Mouse (Mus musculus) thymus, postnatal 14 days (tissue): ENCODE results near the gene Mad2l2.

Experiments
- DNase-seq: peaks from one replicate; pipeline ENCODE4 v3.0.0; 2021

Gene Mad2l2

DNA sequence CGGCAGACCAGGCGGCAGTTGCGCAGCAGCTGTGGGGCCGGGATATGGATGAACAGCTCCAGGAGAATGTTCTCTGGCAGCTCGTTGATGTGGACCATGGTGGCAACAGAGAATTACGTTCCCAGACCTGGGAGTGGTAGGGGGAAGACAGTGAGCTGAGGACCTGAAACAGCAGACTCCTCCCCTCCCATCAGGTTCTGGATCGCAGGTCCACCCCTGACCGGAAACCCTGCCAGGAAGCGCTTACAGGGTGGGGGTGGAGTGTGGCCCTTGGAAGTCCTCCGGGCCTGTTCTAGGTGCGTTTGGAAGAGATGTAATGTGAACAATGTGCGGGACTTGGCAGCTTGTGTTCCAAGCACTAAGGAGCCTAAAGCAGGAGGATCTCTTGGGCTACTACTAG is 19.4 kb downstream of the Mad2l2 start:
- no peak for DNase-seq

DNA sequence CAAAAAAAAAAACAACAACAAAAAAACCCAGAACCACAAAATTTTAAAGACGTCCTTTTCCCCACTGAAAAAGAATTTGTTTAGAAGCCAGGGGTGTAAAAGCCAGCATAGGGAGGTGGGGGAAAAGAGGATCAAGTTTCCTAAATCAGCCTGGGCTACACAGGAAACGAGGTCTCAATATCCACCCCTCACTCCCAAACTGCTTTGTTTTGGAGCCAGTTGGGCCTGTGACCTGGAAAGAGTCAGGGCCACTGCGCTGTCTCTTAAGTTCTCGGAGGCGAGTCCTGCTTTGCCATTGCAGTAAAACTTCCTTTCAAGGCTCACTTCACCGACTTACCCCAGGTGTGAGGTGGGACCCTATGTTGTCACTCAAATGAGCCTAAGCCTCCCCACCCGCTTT is 20.1 kb downstream of the Mad2l2 start:
- DNase-seq: no peak

GRCm38 (mm10) chr4:148150953-148151266 is 20.7 kb downstream of the Mad2l2 start:
- no peak for DNase-seq

DNA sequence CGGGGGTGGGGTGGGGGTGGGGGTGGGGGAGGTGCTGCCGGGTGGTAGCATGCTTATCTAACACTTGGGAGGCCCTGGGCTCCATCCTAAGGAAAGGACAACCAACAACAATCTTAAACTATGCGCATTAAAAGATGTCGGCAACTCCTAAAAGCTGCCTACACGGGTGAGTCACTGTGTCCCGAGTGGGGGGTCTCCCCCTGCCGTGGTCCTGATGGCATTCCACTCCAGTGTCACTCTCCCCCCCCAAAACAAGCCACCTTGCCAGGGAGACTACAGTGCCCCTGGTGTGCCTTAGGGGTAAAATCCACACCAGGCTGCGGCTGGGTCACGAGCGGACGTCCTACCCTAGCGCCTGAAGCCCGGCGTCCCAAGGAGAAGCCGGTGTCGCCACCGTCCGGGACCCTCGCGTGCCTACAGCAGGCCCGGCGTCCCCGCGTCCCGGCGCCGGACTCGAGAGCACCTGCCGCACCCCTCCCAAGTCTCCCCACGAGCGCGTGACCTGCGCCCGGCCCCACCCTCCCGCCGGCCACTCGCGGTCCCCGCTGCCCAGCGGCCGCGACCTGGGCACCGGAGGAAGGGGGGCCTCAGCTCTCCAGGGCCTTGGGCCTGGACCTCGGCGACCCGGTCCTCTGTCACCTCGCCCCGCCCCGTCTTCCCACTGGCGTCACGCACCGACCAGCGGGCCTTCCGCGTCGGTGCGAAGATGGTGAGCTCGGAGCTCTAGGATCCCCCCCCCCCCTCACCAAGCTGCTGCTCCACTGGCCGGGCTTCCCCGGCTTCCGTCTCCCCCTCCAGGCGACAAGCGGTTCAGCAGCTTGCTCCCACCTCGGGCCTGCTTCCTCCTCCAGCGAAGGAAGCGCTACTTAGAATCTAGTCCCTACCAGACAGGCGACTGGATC is 21.3 kb downstream of the Mad2l2 start, which contains the start of gene Fbxo6:
Fbxo6 (minus strand) TSS at position 874 of the 902 bp plus-strand sequence.
- peak; percentile 91 for DNase-seq

- no peak for DNase-seq
Observed at GRCm38 (mm10) chr4:148152547-148152946, 22.4 kb downstream of the Mad2l2 start.

GRCm38 (mm10) chr4:148154006-148154405 is 23.8 kb downstream of the Mad2l2 start:
- no peak for DNase-seq

DNA sequence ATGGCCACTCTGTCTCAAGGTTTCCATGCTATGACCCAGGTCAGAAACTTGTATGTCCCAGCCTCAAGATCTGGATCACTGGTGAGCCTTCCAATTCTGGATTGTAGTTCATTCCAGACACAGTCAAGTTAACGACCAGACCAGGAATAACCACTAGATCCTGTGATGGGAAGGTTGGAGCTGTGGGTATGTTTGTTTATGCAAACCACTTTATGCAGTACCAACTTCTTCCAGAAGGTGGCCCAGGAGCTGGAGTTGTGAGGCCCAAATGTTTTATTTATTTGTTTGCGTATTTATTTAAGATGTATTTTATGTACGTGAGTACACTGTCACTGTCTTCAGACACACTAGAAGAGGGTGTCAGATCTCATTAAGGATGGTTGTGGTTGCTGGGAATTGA is 24.8 kb downstream of the Mad2l2 start:
- peak; percentile 55 for DNase-seq

DNA sequence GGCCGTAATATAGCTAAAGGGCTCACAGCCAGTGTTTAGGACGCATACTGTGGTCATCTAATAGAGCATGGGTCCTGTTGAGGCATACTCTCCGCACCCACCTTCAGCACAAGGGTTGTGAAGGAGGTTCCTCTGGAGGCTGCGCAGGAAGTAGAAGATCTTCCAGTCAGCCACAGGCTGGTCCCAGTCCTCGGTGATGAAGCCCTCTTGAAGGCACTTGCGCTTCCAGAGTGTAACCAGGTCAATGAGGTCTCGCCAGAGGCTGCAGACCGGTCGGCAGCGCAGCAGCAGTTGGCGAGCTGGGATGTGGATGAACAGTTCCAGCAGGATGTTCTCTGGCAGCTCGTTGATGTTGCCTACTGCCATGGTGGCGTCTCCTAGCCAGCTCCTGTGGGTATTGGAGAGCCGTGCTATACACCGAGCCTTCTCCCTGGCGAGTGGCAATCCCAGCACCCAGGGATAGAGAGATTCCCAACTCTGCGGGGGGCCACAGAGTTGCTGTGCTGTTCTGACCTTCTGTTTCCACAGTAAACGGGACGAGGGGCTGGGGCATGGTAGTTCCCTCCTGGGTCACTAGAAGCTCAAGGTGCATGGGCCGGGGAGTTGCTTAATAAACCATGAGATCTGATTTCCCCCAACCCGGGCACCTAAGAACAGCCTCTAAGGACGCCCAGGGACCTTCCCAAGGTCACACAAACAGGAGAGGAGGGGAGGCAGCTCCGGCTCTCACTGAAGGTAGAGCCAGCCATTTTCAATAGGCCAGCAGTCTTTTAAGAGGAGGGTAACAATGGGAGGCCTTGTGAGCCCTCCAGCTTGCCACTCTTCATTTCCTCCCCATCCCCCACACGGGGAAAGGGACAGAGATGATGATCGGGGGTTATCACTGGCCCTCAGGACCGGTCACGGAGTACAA is 28.5 kb downstream of the Mad2l2 start:
- DNase-seq: peak; percentile 49

GRCm38 (mm10) chr4:148159544-148160435 is 29.6 kb downstream of the Mad2l2 start:
- DNase-seq: peak; percentile 93

DNA sequence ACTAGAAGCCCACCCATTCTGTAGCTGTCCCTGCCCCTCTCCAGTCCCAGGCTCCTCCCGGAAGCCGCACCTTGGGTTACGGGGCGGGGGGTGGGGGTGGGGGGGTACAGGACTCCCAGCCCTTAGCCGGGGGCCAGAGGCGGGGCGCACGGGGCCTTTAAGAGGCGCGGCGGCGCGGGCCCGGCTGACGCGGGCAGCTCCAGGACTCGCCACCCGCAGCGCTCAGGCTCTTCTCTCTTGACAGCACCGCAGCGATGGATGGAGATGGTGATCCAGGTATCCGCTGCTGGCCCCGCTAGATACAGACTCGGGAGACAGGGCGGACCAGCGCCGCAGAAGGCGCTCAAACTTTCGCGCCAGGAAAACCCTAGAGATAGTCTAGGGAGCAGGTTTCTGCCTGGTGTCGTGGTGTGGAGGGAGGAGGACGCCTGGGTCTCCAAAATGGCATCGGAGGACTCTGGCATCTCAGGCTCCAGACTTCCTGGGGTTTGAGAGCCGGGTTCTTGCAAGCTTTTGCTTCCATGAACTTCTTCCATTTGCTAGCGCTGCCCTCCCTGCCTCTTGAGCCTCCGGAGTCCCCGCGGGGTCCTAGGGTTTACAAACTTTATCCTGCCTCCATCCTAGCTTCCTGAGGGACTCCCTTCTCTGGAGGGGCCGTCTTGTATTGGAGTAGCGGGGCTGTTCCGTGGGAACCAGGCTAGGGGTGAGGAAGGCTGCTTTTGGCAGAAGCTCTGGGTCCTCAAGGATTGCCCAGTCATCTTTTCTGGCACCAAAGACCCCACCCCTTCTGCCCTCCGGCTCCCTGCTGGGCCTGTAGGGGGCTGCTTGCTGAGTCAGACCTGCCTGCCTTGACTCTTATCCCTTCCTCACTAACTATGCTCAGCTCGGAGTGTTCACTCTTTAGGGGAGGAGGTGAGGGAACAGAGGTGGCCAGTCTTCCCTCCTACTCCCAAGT is 30.5 kb downstream of the Mad2l2 start, which contains the start of the genes Fbxo44 and Fbxo2:
Fbxo44 (minus strand) TSS at position 47 of the 955 bp plus-strand sequence.
Fbxo2 (plus strand) TSS at position 186 of the 955 bp plus-strand sequence.
- peak; percentile 52 for DNase-seq

DNA sequence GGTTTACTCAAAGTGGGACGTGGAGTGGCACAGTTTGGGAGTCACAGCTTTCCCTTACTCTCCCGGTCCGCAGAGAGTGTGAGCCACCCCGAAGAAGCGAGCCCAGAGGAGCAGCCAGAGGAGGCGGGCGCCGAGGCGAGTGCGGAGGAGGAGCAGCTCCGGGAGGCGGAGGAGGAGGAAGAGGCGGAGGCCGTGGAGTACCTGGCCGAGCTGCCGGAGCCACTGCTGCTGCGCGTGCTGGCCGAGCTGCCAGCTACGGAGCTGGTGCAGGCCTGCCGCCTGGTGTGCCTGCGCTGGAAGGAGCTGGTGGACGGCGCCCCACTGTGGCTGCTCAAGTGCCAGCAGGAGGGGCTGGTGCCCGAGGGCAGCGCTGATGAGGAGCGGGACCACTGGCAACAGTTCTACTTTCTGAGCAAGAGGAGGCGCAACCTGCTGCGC is 33.8 kb downstream of the Mad2l2 start:
- peak; percentile 84 for DNase-seq

DNA sequence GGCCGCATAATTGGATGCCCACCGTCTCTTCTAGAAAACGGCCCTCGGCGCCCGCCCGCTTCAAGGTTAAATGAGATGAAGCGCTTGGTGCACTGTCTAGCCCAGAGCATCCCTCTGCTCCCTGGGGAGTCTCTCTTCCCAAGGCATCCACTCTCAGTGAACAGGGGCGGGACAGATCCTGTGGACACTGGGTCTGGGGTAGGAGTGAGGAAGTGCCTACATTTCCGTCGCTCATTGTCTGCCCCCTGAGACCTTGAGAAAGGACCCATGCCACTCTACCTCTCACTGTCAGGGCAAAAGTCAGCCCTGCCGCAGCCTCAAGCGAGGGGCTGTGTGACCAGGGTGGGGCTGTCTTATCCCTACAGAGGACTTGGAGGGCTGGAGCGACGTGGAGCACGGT is 34.3 kb downstream of the Mad2l2 start:
- no peak for DNase-seq

DNA sequence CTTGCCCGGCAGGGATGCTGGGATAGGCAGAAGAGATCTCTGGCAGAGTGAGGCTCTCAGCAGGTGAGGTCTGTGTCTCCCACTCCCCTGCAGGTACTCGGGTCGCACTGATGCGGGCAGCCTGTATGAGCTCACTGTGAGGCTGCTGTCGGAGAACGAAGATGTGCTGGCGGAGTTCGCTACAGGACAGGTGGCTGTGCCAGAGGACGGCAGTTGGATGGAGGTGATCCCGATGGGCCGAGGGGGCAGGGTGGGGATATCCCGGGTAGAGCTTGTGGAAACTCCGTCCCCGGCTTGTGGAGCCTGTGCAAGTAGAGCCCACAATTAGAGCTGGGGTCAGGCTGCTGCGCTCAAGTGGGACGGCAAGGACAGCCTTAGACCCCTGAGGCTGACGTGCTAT is 35.4 kb downstream of the Mad2l2 start:
- DNase-seq: no peak

DNA sequence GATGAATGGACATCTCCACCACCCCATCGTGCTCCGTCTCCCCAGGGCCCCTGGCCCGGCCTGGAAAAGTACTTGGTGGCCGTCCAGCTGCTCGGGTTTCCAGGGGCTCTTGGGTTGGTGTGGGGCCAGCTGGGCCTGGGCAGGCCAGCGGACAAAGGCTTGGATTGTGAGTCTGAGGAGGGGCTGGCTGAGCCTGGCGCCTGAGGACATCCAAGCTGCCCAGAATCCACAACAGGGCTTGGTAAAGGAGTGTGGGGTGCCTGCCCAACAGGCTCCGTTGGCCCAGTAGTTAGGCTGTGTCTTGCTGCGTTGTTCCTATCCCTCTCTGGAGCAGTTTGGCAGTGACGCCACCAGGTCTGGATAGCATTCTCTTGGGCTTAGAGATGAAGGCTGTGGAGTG is 36.2 kb downstream of the Mad2l2 start:
- DNase-seq: no peak

- peak; percentile 79 for DNase-seq
Observed at GRCm38 (mm10) chr4:148166986-148167385, 36.8 kb downstream of the Mad2l2 start.

DNA sequence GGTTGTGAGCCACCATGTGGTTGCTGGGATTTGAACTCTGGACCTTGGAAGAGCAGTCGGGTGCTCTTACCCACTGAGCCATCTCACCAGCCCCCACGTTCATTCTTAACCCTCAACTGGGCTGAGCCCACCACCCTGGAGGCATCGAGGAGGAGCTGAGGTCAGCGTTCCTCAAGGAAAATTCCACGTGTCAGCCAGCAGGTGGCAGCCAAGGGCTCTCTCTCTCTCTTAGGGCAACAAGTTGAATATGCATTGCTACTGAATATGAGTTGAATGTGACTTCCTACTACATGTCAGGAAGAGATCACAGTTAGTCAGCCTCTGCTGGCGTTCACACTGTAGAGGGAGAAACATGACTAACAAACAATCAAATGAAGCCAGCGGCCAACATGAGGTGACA is 38.1 kb downstream of the Mad2l2 start:
- DNase-seq: peak; percentile 72

GRCm38 (mm10) chr4:148169586-148169985 is 39.4 kb downstream of the Mad2l2 start:
- peak; percentile 14 for DNase-seq

- DNase-seq: peak; percentile 50
Observed at GRCm38 (mm10) chr4:148170842-148171241, 40.7 kb downstream of the Mad2l2 start.

DNA sequence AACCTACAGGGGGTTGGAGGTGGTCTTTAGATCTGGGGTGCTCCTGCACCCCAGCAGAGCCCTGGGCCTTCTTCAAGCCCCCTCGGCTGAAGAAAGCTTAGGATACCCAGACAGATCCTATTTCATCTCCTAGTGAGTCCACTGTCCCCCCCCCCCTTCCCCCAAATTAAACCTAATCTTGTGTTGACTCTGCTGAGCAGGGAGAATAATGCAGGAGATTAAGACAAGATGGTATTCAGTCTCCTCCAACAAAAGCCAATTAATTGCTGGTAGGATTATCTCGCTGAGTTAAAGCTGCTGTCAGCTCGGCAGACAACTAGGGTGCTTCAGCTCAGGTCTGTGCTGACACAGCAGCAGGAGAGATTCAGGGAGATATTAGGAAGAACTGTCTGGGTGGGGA is 41.1 kb downstream of the Mad2l2 start:
- DNase-seq: no peak

- no peak for DNase-seq
Observed at GRCm38 (mm10) chr4:148173811-148174494, 43.8 kb downstream of the Mad2l2 start.

- DNase-seq: no peak
Observed at GRCm38 (mm10) chr4:148174495-148174862, 44.3 kb downstream of the Mad2l2 start.
